Mouse (Mus musculus): ENCODE measurements around the gene D3Ertd254e. TPM values are rescaled to one million over a fixed set of nuclear protein-coding genes. Genes with fewer than 3 reads are reported as not detected.

The D3Ertd254e gene
- polyA plus RNA-seq, 1 experiment from 2014 or later, result 17.8 TPM

GRCm38 (mm10) chr3:36207520-36208264, 56.9 kb downstream of the D3Ertd254e start:
- Histone ChIP-seq H3K36me3 (replicated peaks; ENCODE audit: control insufficient read depth, insufficient read depth) (no peaks in the 10 kb centered on the region), H3K9me3 (ENCODE audit: control insufficient read depth, low read length) (no peaks in the 10 kb centered on the region), H3K9ac (no peak overlapping the region), H3K27me3 (ENCODE audit: control insufficient read depth, insufficient read depth, low read length) (no peaks in the 10 kb centered on the region), H3K4me1 (replicated peaks; ENCODE audit: control insufficient read depth, insufficient read depth, low read length) (no peaks in the 10 kb centered on the region), H3K27ac (no peak overlapping the region), H3K4me3 (replicated peaks; ENCODE audit: low read length) (no peak overlapping the region), H3K4me2 (replicated peaks) (no peak overlapping the region)
- DNase-seq (ENCODE audit: low spot score) (no peak), ATAC-seq (ENCODE audit: low FRiP score) (no peak)
- WGBS, result 73% methylated on average over 19 of the region's 19 CpGs

GRCm38 (mm10) chr3:36209776-36210555, 59.1 kb downstream of the D3Ertd254e start:
- no peaks in the 10 kb centered on the region for H3K9me3 ChIP-seq (ENCODE audit: control insufficient read depth, low read length)
- H3K27ac ChIP-seq, result no peak overlapping the region
- H3K9ac ChIP-seq, result no peak overlapping the region
- DNase-seq (ENCODE audit: low spot score) (peak; percentile 81), ATAC-seq (ENCODE audit: low FRiP score) (peak; percentile 84)
- H3K4me1 ChIP-seq (replicated peaks; ENCODE audit: control insufficient read depth, insufficient read depth, low read length), result no peaks in the 10 kb centered on the region
- no peaks in the 10 kb centered on the region for H3K27me3 ChIP-seq (ENCODE audit: control insufficient read depth, insufficient read depth, low read length)
- no peaks in the 10 kb centered on the region for H3K36me3 ChIP-seq (replicated peaks; ENCODE audit: control insufficient read depth, insufficient read depth)
- WGBS, result 62% methylated on average over 11 of the region's 11 CpGs
- no peak overlapping the region for H3K4me2 ChIP-seq (replicated peaks)
- no peak overlapping the region for H3K4me3 ChIP-seq (replicated peaks; ENCODE audit: low read length)

- DNase-seq (ENCODE audit: low spot score), result no peak
- no peaks in the 10 kb centered on the region for H3K4me1 ChIP-seq (replicated peaks; ENCODE audit: control insufficient read depth, insufficient read depth, low read length)
- H3K36me3 ChIP-seq (replicated peaks; ENCODE audit: control insufficient read depth, insufficient read depth), result no peaks in the 10 kb centered on the region
- no peaks in the 10 kb centered on the region for H3K27me3 ChIP-seq (ENCODE audit: control insufficient read depth, insufficient read depth, low read length)
- H3K9me3 ChIP-seq (ENCODE audit: control insufficient read depth, low read length), result no peaks in the 10 kb centered on the region
- no peak overlapping the region for H3K4me2 ChIP-seq (replicated peaks)
- WGBS, result 58% methylated on average over 2 of the region's 2 CpGs
- H3K9ac ChIP-seq, result no peak overlapping the region
- no peak for ATAC-seq (ENCODE audit: low FRiP score)
- H3K27ac ChIP-seq, result no peak overlapping the region
- H3K4me3 ChIP-seq (replicated peaks; ENCODE audit: low read length), result no peak overlapping the region
These were observed 60.1 kb downstream of the D3Ertd254e start for GRCm38 (mm10) chr3:36210939-36211338.

DNA sequence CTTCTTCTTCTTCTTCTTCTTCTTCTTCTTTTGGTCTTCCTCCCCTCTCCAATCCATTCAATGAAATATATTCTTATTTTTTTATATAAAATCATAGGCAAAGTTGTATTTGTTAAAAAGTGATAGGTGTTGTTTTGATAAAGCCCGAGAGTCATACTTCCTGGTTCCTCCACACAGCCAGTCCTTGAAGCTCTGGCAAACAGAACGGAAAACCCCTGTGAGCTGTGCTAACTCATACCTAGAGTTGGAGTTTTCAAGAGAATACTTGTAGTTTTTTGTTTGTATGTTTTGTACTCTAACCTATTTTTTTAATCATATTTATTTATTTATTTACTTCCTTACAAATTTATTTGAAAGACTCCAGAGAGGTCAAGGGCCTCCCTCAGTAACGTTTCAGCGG, 61.9 kb downstream of the D3Ertd254e start:
- Histone ChIP-seq H3K27me3 (ENCODE audit: control insufficient read depth, insufficient read depth, low read length) (no peaks in the 10 kb centered on the region), H3K4me1 (replicated peaks; ENCODE audit: control insufficient read depth, insufficient read depth, low read length) (no peaks in the 10 kb centered on the region), H3K4me2 (replicated peaks) (no peak overlapping the region), H3K9me3 (ENCODE audit: control insufficient read depth, low read length) (no peaks in the 10 kb centered on the region), H3K27ac (no peak overlapping the region), H3K9ac (no peak overlapping the region), H3K36me3 (replicated peaks; ENCODE audit: control insufficient read depth, insufficient read depth) (no peaks in the 10 kb centered on the region), H3K4me3 (replicated peaks; ENCODE audit: low read length) (no peak overlapping the region)
- 86% methylated on average over 4 of the region's 4 CpGs for WGBS
- DNase-seq (ENCODE audit: low spot score) (no peak), ATAC-seq (ENCODE audit: low FRiP score) (no peak)

Other genes with a start within 250 kb of the D3Ertd254e start
- gene Dcun1d1, start 213.6 kb upstream of the D3Ertd254e start, polyA plus RNA-seq (2014; fragmentation: Nextera tagmentation; extraction: Ambion mirVana), result 95.7 and 104 TPM in 2 replicates
- gene Mccc1, start 150.3 kb upstream of the D3Ertd254e start, polyA plus RNA-seq (2014; fragmentation: Nextera tagmentation; extraction: Ambion mirVana), result 21.9 and 25.8 TPM in 2 replicates
- gene Ccdc144b, start 97.5 kb upstream of the D3Ertd254e start, polyA plus RNA-seq (2014; fragmentation: Nextera tagmentation; extraction: Ambion mirVana), result not detected in 2 replicates
- 77.3 and 82.5 TPM in 2 replicates for gene Acad9, start 85.0 kb upstream of the D3Ertd254e start, polyA plus RNA-seq (2014; fragmentation: Nextera tagmentation; extraction: Ambion mirVana)
- 1.6 and 1.8 TPM in 2 replicates for gene Qrfpr, start 71.3 kb downstream of the D3Ertd254e start, polyA plus RNA-seq (2014; fragmentation: Nextera tagmentation; extraction: Ambion mirVana)